Mouse (Mus musculus) heart, adult 2 months (tissue): ENCODE data around the gene Gm21887.
"Not testable (repeated sequence)": the region's sequence is repeated elsewhere in the genome, so short reads cannot be mapped to it uniquely, and the experiment has no call there.

ENCODE experiments used
- CTCF ChIP-seq: fragments of 200-600 bp; IDR thresholded peaks from 2 replicates; pipeline ENCODE4 v1.8.1; 2022; ENCODE audit warnings: antibody characterized with exemption, mild to moderate bottlenecking, moderate library complexity
- POLR2A ChIP-seq: fragments of 200-500 bp; IDR thresholded peaks from 2 replicates; pipeline ENCODE4 v1.6.1; 2011; ENCODE audit warnings: mild to moderate bottlenecking, low read depth, low read length, control low read depth; ENCODE audit not compliant: insufficient read depth

DNA sequence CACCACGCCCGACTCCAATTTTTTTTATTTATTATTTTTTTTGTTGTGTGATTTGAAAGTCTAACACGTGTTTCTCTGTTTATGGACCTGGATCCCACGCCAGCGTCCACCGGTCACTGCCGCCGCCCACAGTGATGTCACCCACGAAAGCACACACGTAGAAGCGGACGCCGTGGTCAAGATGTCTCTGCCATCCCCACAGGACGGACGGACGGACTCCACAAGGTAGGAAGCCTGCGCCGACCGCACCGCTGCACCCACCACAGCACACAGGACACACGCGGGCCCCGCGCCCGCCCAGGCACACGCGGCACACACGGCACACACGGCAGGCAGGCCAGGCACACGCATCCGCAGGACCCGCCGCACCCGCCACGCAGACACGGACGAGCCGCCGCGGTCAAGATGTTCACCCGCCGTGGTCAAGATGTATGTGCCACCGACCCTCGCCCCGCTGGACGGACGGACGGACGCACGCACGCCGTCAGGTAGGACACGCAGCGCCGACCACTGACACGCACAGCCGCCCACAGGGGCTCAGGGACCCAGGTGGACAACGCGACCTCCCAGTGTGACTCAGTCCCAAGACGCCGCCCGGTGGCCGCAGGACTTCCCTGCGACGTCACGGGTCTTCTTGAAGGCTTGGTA, 9.2 kb downstream of the Gm21887 start:
- not testable (repeated sequence) for TF ChIP-seq POLR2A
- peak; percentile 40 for TF ChIP-seq CTCF
